Mouse (Mus musculus): ENCODE data around the gene Clic6. TPM values are rescaled to one million over a fixed set of nuclear protein-coding genes. Genes with fewer than 3 reads are reported as not detected.

Gene Clic6
- polyA plus RNA-seq, 1 experiment from 2014 or later = 80.6 TPM

- ATAC-seq = no peak
- Histone ChIP-seq H3K9me3 (no peaks in the 10 kb centered on the region), H3K4me2 (replicated peaks) (no peak overlapping the region), H3K4me3 (replicated peaks) (no peak overlapping the region), H3K9ac (no peak overlapping the region), H3K27me3 (replicated peaks) (no peaks in the 10 kb centered on the region), H3K36me3 (no peaks in the 10 kb centered on the region), H3K4me1 (replicated peaks) (no peaks in the 10 kb centered on the region), H3K27ac (no peak overlapping the region)
- WGBS = 62% methylated on average over 7 of the region's 7 CpGs
Measured at GRCm38 (mm10) chr16:92578915-92579653, 93.5 kb downstream of the Clic6 start.

- H3K27ac ChIP-seq = no peak overlapping the region
- no peak overlapping the region for H3K9ac ChIP-seq
- H3K36me3 ChIP-seq = no peaks in the 10 kb centered on the region
- no peaks in the 10 kb centered on the region for H3K9me3 ChIP-seq
- no peak overlapping the region for H3K4me3 ChIP-seq (replicated peaks)
- no peak overlapping the region for H3K4me2 ChIP-seq (replicated peaks)
- no peaks in the 10 kb centered on the region for H3K4me1 ChIP-seq (replicated peaks)
- 83% methylated on average over 10 of the region's 10 CpGs for WGBS
- no peak for ATAC-seq
- H3K27me3 ChIP-seq (replicated peaks) = no peaks in the 10 kb centered on the region
Measured at GRCm38 (mm10) chr16:92580981-92581380, 95.4 kb downstream of the Clic6 start.

- H3K4me3 ChIP-seq (replicated peaks) = no peak overlapping the region
- H3K4me1 ChIP-seq (replicated peaks) = no peaks in the 10 kb centered on the region
- ATAC-seq = no peak
- no peaks in the 10 kb centered on the region for H3K36me3 ChIP-seq
- no peak overlapping the region for H3K9ac ChIP-seq
- H3K27me3 ChIP-seq (replicated peaks) = no peaks in the 10 kb centered on the region
- no peaks in the 10 kb centered on the region for H3K9me3 ChIP-seq
- WGBS = 73% methylated on average over 10 of the region's 10 CpGs
- H3K4me2 ChIP-seq (replicated peaks) = no peak overlapping the region
- no peak overlapping the region for H3K27ac ChIP-seq
Measured at GRCm38 (mm10) chr16:92581767-92582166, 96.2 kb downstream of the Clic6 start.

GRCm38 (mm10) chr16:92587836-92588235 lies 102.3 kb downstream of the Clic6 start:
- Histone ChIP-seq H3K36me3 (no peaks in the 10 kb centered on the region), H3K27me3 (replicated peaks) (no peaks in the 10 kb centered on the region), H3K4me2 (replicated peaks) (no peak overlapping the region), H3K4me3 (replicated peaks) (no peak overlapping the region), H3K27ac (no peak overlapping the region), H3K4me1 (replicated peaks) (no peaks in the 10 kb centered on the region), H3K9ac (no peak overlapping the region), H3K9me3 (no peaks in the 10 kb centered on the region)
- no peak for ATAC-seq
- WGBS = 87% methylated on average over 4 of the region's 4 CpGs

Other genes with a start within 250 kb of the Clic6 start
- 0.37 TPM in 1 of 2 replicates, not detected in the other for gene Kcne2, start 193.3 kb upstream of the Clic6 start, polyA plus RNA-seq (2015; fragmentation: Nextera tagmentation; extraction: Ambion mirVana)
- gene Smim11, start 184.4 kb upstream of the Clic6 start, polyA plus RNA-seq (2015; fragmentation: Nextera tagmentation; extraction: Ambion mirVana) = 110 and 128 TPM in 2 replicates
- not detected in 2 replicates for gene Fam243, start 164.3 kb upstream of the Clic6 start, polyA plus RNA-seq (2015; fragmentation: Nextera tagmentation; extraction: Ambion mirVana)
- 0.25 TPM in 1 of 2 replicates, not detected in the other for gene Kcne1, start 126.3 kb upstream of the Clic6 start, polyA plus RNA-seq (2015; fragmentation: Nextera tagmentation; extraction: Ambion mirVana)
- 23.5 and 24.0 TPM in 2 replicates for gene Rcan1, start 14.9 kb upstream of the Clic6 start, polyA plus RNA-seq (2015; fragmentation: Nextera tagmentation; extraction: Ambion mirVana)